Mouse (Mus musculus): Measurements from ENCODE around the gene Ksr2.

DNA sequence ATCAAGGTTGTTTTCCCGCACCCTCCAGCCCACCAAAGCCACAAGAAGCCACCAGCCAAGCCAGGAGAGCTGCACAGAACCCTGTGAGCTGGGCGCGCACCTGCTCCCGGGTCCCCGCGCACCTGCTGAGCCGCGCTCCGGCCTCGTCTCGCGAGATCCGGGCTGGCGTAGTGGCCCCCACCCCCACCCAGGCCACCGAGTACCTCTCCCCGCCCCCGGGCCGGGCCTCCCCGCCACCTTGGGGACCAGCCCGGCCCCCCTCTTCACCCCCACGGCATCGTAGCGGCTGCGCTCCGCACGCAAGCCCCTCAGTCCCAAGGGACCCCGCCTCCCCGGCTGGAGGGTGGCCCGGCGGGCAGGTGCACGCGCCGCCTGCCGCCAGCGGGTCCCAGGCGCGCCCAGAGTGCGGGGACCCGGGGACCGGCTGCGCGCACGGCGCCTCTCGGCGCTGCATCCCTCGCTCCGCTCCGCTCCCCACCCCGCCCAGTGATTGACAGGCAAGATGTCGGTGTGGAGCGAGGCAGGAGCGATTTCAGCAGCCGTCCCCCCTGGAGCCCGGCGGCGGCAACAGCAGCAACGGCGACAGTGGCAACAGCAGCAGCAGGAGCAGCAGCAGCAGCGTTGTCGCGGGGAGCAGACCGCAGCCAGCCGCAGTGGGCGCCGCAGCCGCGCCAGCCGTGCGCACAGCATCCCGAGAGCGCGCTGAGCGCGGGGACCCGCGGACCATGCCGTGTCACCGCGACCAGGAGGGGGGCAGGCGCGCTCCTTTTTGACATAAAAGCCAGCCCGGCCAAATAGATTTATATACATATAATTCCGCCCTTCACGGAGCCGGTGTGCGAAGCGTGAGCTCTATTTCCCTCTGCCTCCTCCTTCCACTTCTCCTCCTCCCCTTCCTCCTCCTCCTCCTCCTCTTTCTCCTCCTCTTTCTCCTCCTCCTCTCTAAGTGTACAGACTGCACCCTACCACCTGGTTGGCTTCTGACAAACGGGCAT is at the start of gene Ksr2:
- TF ChIP-seq CTCF (IDR thresholded peaks at IDR 0.05; ENCODE audit: borderline replicate concordance, insufficient read depth, low read length) (no peak), POLR2A (IDR thresholded peaks at IDR 0.05; ENCODE audit: low read depth, low read length) (no peak)
